Mouse (Mus musculus): ENCODE results near the gene Olfr139. TPM values are rescaled to one million over a fixed set of nuclear protein-coding genes. Genes with fewer than 3 reads are reported as not detected.

Olfr139 gene
- not detected in 2 replicates for polyA plus RNA-seq (2015; fragmentation: Nextera tagmentation; extraction: Ambion mirVana)

GRCm38 (mm10) chr11:74056451-74056850 is at the start of gene Olfr139, which contains the start of gene Olfr399:
Gene Olfr139, minus strand, starts transcription at chr11:74056551.
Gene Olfr399, minus strand, starts transcription at chr11:74056615.
- Histone ChIP-seq H3K36me3 (replicated peaks) (no peaks in the 10 kb centered on the region), H3K4me3 (replicated peaks) (no peak within 1 kb of the TSS), H3K9me3 (replicated peaks) (no peaks in the 10 kb centered on the region), H3K4me2 (no peak within 1 kb of the TSS), H3K27ac (replicated peaks) (no peak within 1 kb of the TSS), H3K4me1 (replicated peaks) (no peaks in the 10 kb centered on the region), H3K27me3 (no peaks in the 10 kb centered on the region), H3K9ac (no peak within 1 kb of the TSS)
- ATAC-seq (ENCODE audit: insufficient read depth) = no peak
- 63% methylated on average over 2 of the region's 2 CpGs for WGBS (ENCODE audit: insufficient replicate concordance)

GRCm38 (mm10) chr11:74105066-74105465 is 48.7 kb upstream of the Olfr139 start:
- Histone ChIP-seq H3K9me3 (replicated peaks) (no peaks in the 10 kb centered on the region), H3K9ac (no peak overlapping the region), H3K27me3 (no peaks in the 10 kb centered on the region), H3K4me1 (replicated peaks) (no peaks in the 10 kb centered on the region), H3K4me3 (replicated peaks) (no peak overlapping the region), H3K27ac (replicated peaks) (no peak overlapping the region), H3K4me2 (no peak overlapping the region), H3K36me3 (replicated peaks) (no peaks in the 10 kb centered on the region)
- WGBS (ENCODE audit: insufficient replicate concordance) = 18% methylated on average over 5 of the region's 5 CpGs
- no peak for ATAC-seq (ENCODE audit: insufficient read depth)

- 34% methylated on average over 2 of the region's 2 CpGs for WGBS (ENCODE audit: insufficient replicate concordance)
- H3K4me1 ChIP-seq (replicated peaks) = no peaks in the 10 kb centered on the region
- H3K36me3 ChIP-seq (replicated peaks) = no peaks in the 10 kb centered on the region
Measured at GRCm38 (mm10) chr11:74101507-74101906, 45.2 kb upstream of the Olfr139 start.

GRCm38 (mm10) chr11:74100724-74101123 is 44.4 kb upstream of the Olfr139 start:
- Histone ChIP-seq H3K4me1 (replicated peaks) (no peaks in the 10 kb centered on the region), H3K27ac (replicated peaks) (no peak overlapping the region), H3K27me3 (no peaks in the 10 kb centered on the region), H3K9me3 (replicated peaks) (no peaks in the 10 kb centered on the region), H3K9ac (no peak overlapping the region), H3K4me3 (replicated peaks) (no peak overlapping the region), H3K36me3 (replicated peaks) (no peaks in the 10 kb centered on the region), H3K4me2 (no peak overlapping the region)
- 21% methylated on average over 2 of the region's 2 CpGs for WGBS (ENCODE audit: insufficient replicate concordance)
- no peak for ATAC-seq (ENCODE audit: insufficient read depth)

More at GRCm38 (mm10) chr11:74101507-74101906, 45.2 kb upstream of the Olfr139 start:
- no peak overlapping the region for H3K4me3 ChIP-seq (replicated peaks)
- ATAC-seq (ENCODE audit: insufficient read depth) = no peak
- H3K27me3 ChIP-seq = no peaks in the 10 kb centered on the region
- no peak overlapping the region for H3K4me2 ChIP-seq
- H3K9ac ChIP-seq = no peak overlapping the region
- no peaks in the 10 kb centered on the region for H3K9me3 ChIP-seq (replicated peaks)
- no peak overlapping the region for H3K27ac ChIP-seq (replicated peaks)

- Histone ChIP-seq H3K27ac (replicated peaks) (no peak within 1 kb of the TSS), H3K4me2 (no peak within 1 kb of the TSS), H3K27me3 (no peaks in the 10 kb centered on the region), H3K36me3 (replicated peaks) (no peaks in the 10 kb centered on the region), H3K9ac (no peak within 1 kb of the TSS), H3K4me3 (replicated peaks) (no peak within 1 kb of the TSS), H3K4me1 (replicated peaks) (no peaks in the 10 kb centered on the region), H3K9me3 (replicated peaks) (no peaks in the 10 kb centered on the region)
- ATAC-seq (ENCODE audit: insufficient read depth) = no peak
- WGBS (ENCODE audit: insufficient replicate concordance) = 65% methylated on average over 1 of the region's 1 CpGs
Measured at GRCm38 (mm10) chr11:74069655-74070054, 13.3 kb upstream of the Olfr139 start, which contains the start of gene Zfp616. Gene Zfp616, plus strand, starts transcription at chr11:74069955.

- Histone ChIP-seq H3K27ac (replicated peaks) (no peak overlapping the region), H3K9me3 (replicated peaks) (no peaks in the 10 kb centered on the region), H3K9ac (no peak overlapping the region), H3K27me3 (no peaks in the 10 kb centered on the region), H3K4me1 (replicated peaks) (no peaks in the 10 kb centered on the region), H3K4me2 (no peak overlapping the region), H3K4me3 (replicated peaks) (no peak overlapping the region), H3K36me3 (replicated peaks) (no peaks in the 10 kb centered on the region)
- 49% methylated on average over 3 of the region's 3 CpGs for WGBS (ENCODE audit: insufficient replicate concordance)
- ATAC-seq (ENCODE audit: insufficient read depth) = no peak
Measured at GRCm38 (mm10) chr11:74051347-74051746, 5.0 kb downstream of the Olfr139 start.

Other genes starting within 250 kb of the Olfr139 start
- not detected in 2 replicates for gene Olfr392, start 239.5 kb downstream of the Olfr139 start, polyA plus RNA-seq (2015; fragmentation: Nextera tagmentation; extraction: Ambion mirVana)
- not detected in 2 replicates for gene Olfr393, start 205.1 kb downstream of the Olfr139 start, polyA plus RNA-seq (2015; fragmentation: Nextera tagmentation; extraction: Ambion mirVana)
- gene Olfr394, start 165.8 kb downstream of the Olfr139 start, polyA plus RNA-seq (2015; fragmentation: Nextera tagmentation; extraction: Ambion mirVana) = not detected in 2 replicates
- not detected in 2 replicates for gene Olfr395, start 147.3 kb downstream of the Olfr139 start, polyA plus RNA-seq (2015; fragmentation: Nextera tagmentation; extraction: Ambion mirVana)
- gene Olfr23, start 119.9 kb downstream of the Olfr139 start, polyA plus RNA-seq (2015; fragmentation: Nextera tagmentation; extraction: Ambion mirVana) = not detected in 2 replicates
- not detected in 2 replicates for gene Olfr397, start 95.7 kb downstream of the Olfr139 start, polyA plus RNA-seq (2015; fragmentation: Nextera tagmentation; extraction: Ambion mirVana)
- gene Olfr398, start 66.1 kb downstream of the Olfr139 start, polyA plus RNA-seq (2015; fragmentation: Nextera tagmentation; extraction: Ambion mirVana) = not detected in 2 replicates
- gene Olfr399, start 64 bp upstream of the Olfr139 start, polyA plus RNA-seq (2015; fragmentation: Nextera tagmentation; extraction: Ambion mirVana) = not detected in 2 replicates
- not detected in 2 replicates for gene Zfp616, start 13.4 kb upstream of the Olfr139 start, polyA plus RNA-seq (2015; fragmentation: Nextera tagmentation; extraction: Ambion mirVana)
- gene Olfr401, start 57.2 kb upstream of the Olfr139 start, polyA plus RNA-seq (2015; fragmentation: Nextera tagmentation; extraction: Ambion mirVana) = not detected in 2 replicates
- gene Olfr402, start 97.0 kb upstream of the Olfr139 start, polyA plus RNA-seq (2015; fragmentation: Nextera tagmentation; extraction: Ambion mirVana) = not detected in 2 replicates
- not detected in 2 replicates for gene Olfr403, start 129.7 kb upstream of the Olfr139 start, polyA plus RNA-seq (2015; fragmentation: Nextera tagmentation; extraction: Ambion mirVana)
- gene Olfr43, start 154.8 kb upstream of the Olfr139 start, polyA plus RNA-seq (2015; fragmentation: Nextera tagmentation; extraction: Ambion mirVana) = not detected in 2 replicates
- gene Olfr406, start 203.3 kb upstream of the Olfr139 start, polyA plus RNA-seq (2015; fragmentation: Nextera tagmentation; extraction: Ambion mirVana) = not detected in 2 replicates
- gene Olfr59, start 227.2 kb upstream of the Olfr139 start, polyA plus RNA-seq (2015; fragmentation: Nextera tagmentation; extraction: Ambion mirVana) = not detected in 2 replicates

Measured in liver, embryonic 15.5 days (tissue).